Mouse (Mus musculus) embryonic facial prominence, embryonic 15.5 days (tissue): ENCODE measurements at regions not wholly inside any gene's neighbourhood (a gene's known extent, or its start where the extent isn't known, plus 50 kb on each side); places are given as distances from the start of the nearest gene placed in this dataset.

ENCODE experiments used
- ATAC-seq: fragments of 200-750 bp; cut with Nextera tagmentation; 2 replicates; pipeline ENCODE4 v1.8.0; 2017; ENCODE audit warnings: low read depth, moderate TSS enrichment; ENCODE audit not compliant: insufficient number of reproducible peaks, low FRiP score, low TSS enrichment
- H3K27ac ChIP-seq: fragments of 300-500 bp; sonication (generic); replicated peaks from 2 replicates; pipeline ENCODE4 v1.5.1; 2015; ENCODE audit warnings: mild to moderate bottlenecking, inconsistent platforms
- H3K27me3 ChIP-seq: fragments of 300-500 bp; sonication (generic); 2 replicates; pipeline ENCODE4 v1.6.1; 2015; ENCODE audit warnings: inconsistent platforms
- H3K36me3 ChIP-seq: fragments of 300-500 bp; sonication (generic); 2 replicates; pipeline ENCODE4 v1.6.1; 2015; ENCODE audit warnings: mild to moderate bottlenecking, inconsistent platforms
- H3K4me1 ChIP-seq: fragments of 300-500 bp; sonication (generic); 2 replicates; pipeline ENCODE4 v1.6.1; 2015; ENCODE audit warnings: inconsistent platforms
- H3K4me2 ChIP-seq: fragments of 300-500 bp; sonication (generic); replicated peaks from 2 replicates; pipeline ENCODE4 v1.6.1; 2015; ENCODE audit warnings: mild to moderate bottlenecking, inconsistent platforms
- H3K4me3 ChIP-seq: fragments of 300-500 bp; sonication (generic); replicated peaks from 2 replicates; pipeline ENCODE4 v1.5.1; 2015; ENCODE audit warnings: mild to moderate bottlenecking, inconsistent platforms
- H3K9ac ChIP-seq: fragments of 300-500 bp; sonication (generic); 2 replicates; pipeline ENCODE4 v1.6.1; 2015; ENCODE audit warnings: inconsistent platforms
- H3K9me3 ChIP-seq: fragments of 300-500 bp; sonication (generic); replicated peaks from 2 replicates; pipeline ENCODE4 v1.6.1; 2016; ENCODE audit warnings: inconsistent platforms
- WGBS: fragments of 180-500 bp; shearing (Covaris S2); methylation state at CpG from one replicate; pipeline ENCODE4 v1.1.7; 2015; 5-methylcytosine and 5-hydroxymethylcytosine counted together

- no peaks in the 10 kb centered on the region for H3K9me3 ChIP-seq
- no peaks in the 10 kb centered on the region for H3K27me3 ChIP-seq
- no peak overlapping the region for H3K27ac ChIP-seq
- H3K36me3 ChIP-seq, result no peaks in the 10 kb centered on the region
- no peak for ATAC-seq
- H3K4me1 ChIP-seq, result no peaks in the 10 kb centered on the region
- WGBS, result 77% methylated on average over 5 of the region's 5 CpGs
- no peak overlapping the region for H3K4me2 ChIP-seq
- no peak overlapping the region for H3K9ac ChIP-seq
- no peak overlapping the region for H3K4me3 ChIP-seq
Measured at GRCm38 (mm10) chr13:10845212-10845611, 484.6 kb upstream of the Chrm3 start.

GRCm38 (mm10) chr13:10799351-10799913, 438.8 kb upstream of the Chrm3 start:
- Histone ChIP-seq H3K4me2 (no peak overlapping the region), H3K27me3 (no peaks in the 10 kb centered on the region), H3K4me1 (no peaks in the 10 kb centered on the region), H3K36me3 (no peaks in the 10 kb centered on the region), H3K9ac (no peak overlapping the region), H3K27ac (no peak overlapping the region), H3K4me3 (no peak overlapping the region), H3K9me3 (no peaks in the 10 kb centered on the region)
- no peak for ATAC-seq
- WGBS, result 81% methylated on average over 3 of the region's 3 CpGs
